Mouse (Mus musculus) stomach, embryonic 14.5 days (tissue): ENCODE data around the gene Stxbp4. TPM values are rescaled to one million over a fixed set of nuclear protein-coding genes. Genes with fewer than 3 reads are reported as not detected.

Experiments used
- ATAC-seq: fragments of 200-750 bp; cut with Nextera tagmentation; 2 replicates; pipeline ENCODE4 v1.8.0; 2017; ENCODE audit warnings: low read depth, moderate TSS enrichment; ENCODE audit not compliant: insufficient number of reproducible peaks, insufficient read depth, low FRiP score
- H3K27ac ChIP-seq: fragments of 300-500 bp; sonication (generic); 2 replicates; pipeline ENCODE4 v1.5.1; 2014; ENCODE audit warnings: mild to moderate bottlenecking, low read length, moderate library complexity, mixed read lengths
- H3K27me3 ChIP-seq: fragments of 300-500 bp; sonication (generic); 2 replicates; pipeline ENCODE4 v1.6.1; 2014; ENCODE audit warnings: low read length, control low read depth, mixed read lengths; ENCODE audit not compliant: control insufficient read depth, insufficient read depth
- H3K36me3 ChIP-seq: fragments of 300-500 bp; sonication (generic); 2 replicates; pipeline ENCODE4 v1.6.1; 2014; ENCODE audit warnings: mild to moderate bottlenecking, control low read depth, low read length, moderate library complexity, mixed read lengths; ENCODE audit not compliant: control insufficient read depth, insufficient read depth
- H3K4me1 ChIP-seq: fragments of 300-500 bp; sonication (generic); 2 replicates; pipeline ENCODE4 v1.6.1; 2014; ENCODE audit warnings: low read length, control low read depth, mixed read lengths; ENCODE audit not compliant: control insufficient read depth, insufficient read depth
- H3K4me2 ChIP-seq: fragments of 300-500 bp; sonication (generic); replicated peaks from 2 replicates; pipeline ENCODE4 v1.6.1; 2014; ENCODE audit warnings: low read depth, low read length, control low read depth
- H3K4me3 ChIP-seq: fragments of 300-500 bp; sonication (generic); 2 replicates; pipeline ENCODE4 v1.5.1; 2014; ENCODE audit warnings: low read depth, low read length, control low read depth
- H3K9ac ChIP-seq: fragments of 300-500 bp; sonication (generic); replicated peaks from 2 replicates; pipeline ENCODE4 v1.6.1; 2014; ENCODE audit warnings: low read depth, mild to moderate bottlenecking, control low read depth, low read length, moderate library complexity, mixed read lengths
- H3K9me3 ChIP-seq: fragments of 300-500 bp; sonication (generic); 2 replicates; pipeline ENCODE4 v1.6.1; 2016; ENCODE audit warnings: low read depth, low read length, control low read depth; ENCODE audit not compliant: control insufficient read depth
- WGBS: fragments of 180-500 bp; shearing (Covaris S2); extraction: QIAGEN DNeasy Blood & Tissue Kit; methylation state at CpG from one replicate; pipeline ENCODE4 v1.1.7; 2014; 5-methylcytosine and 5-hydroxymethylcytosine counted together
- polyA plus RNA-seq: library from polyadenylated mRNA; unstranded; fragments of >200 nt; fragmentation: Nextera tagmentation; extraction: Ambion mirVana; gene quantifications from 2 replicates; pipeline ENCODE4 v1.2.1, GENCODE M21; 2014

Gene Stxbp4
- polyA plus RNA-seq, 1 experiment from 2014 or later, result 27.2 TPM

DNA sequence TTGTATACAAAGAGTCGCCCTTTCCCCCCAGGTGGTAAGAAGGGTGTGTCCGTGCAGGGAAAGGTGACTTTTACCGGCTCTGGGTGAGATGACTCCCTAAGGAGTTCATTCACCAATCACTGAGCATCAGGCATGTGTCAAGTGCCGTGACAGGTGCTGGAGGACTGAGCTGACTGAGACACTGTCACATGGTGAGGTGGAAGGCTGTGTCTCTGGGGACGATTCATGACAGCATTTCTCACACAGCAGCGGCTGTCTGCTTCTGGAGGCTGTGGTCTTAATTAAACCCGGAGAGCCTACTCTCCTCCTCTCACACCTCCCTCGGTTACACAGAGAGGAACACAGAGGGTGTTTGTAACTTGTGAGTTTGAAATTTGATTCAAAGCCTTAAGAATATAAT, 116.8 kb downstream of the Stxbp4 start:
- ATAC-seq, result no peak
- no peaks in the 10 kb centered on the region for H3K4me1 ChIP-seq
- H3K27ac ChIP-seq, result no peak overlapping the region
- WGBS, result 53% methylated on average over 8 of the region's 8 CpGs
- H3K36me3 ChIP-seq, result peaks cover 6% of the 10 kb centered on the region; the same call in 1 of the 2 replicates
- H3K27me3 ChIP-seq, result no peaks in the 10 kb centered on the region
- H3K9ac ChIP-seq, result no peak overlapping the region
- no peak overlapping the region for H3K4me3 ChIP-seq
- H3K9me3 ChIP-seq, result no peaks in the 10 kb centered on the region
- no peak overlapping the region for H3K4me2 ChIP-seq

DNA sequence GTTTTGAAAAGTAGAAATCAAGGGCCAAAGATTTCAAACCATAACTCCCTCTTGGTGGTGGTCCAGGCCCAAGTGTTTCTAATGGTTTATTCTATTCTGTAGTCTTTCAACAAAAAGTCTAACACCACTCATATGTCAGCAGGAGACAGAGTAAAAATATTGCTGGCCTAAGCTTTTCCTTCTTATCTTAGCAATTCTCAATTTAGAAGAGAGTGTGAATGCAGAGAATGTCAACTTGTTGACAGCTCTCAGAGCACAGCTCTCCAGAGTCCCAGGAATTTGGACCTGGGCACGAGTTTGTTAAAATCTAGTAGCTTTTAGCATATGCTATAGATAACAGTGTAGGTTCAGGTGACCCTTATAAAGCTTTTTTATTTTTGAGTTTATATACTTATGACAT, 120.1 kb downstream of the Stxbp4 start:
- H3K36me3 ChIP-seq, result peaks cover 3% of the 10 kb centered on the region; the same call in 1 of the 2 replicates
- no peak overlapping the region for H3K27ac ChIP-seq
- H3K9ac ChIP-seq, result no peak overlapping the region
- no peak overlapping the region for H3K4me2 ChIP-seq
- H3K27me3 ChIP-seq, result no peaks in the 10 kb centered on the region
- H3K4me1 ChIP-seq, result no peaks in the 10 kb centered on the region
- H3K4me3 ChIP-seq, result no peak overlapping the region
- ATAC-seq, result no peak
- H3K9me3 ChIP-seq, result no peaks in the 10 kb centered on the region
- WGBS, result 65% methylated on average over 1 of the region's 1 CpGs

DNA sequence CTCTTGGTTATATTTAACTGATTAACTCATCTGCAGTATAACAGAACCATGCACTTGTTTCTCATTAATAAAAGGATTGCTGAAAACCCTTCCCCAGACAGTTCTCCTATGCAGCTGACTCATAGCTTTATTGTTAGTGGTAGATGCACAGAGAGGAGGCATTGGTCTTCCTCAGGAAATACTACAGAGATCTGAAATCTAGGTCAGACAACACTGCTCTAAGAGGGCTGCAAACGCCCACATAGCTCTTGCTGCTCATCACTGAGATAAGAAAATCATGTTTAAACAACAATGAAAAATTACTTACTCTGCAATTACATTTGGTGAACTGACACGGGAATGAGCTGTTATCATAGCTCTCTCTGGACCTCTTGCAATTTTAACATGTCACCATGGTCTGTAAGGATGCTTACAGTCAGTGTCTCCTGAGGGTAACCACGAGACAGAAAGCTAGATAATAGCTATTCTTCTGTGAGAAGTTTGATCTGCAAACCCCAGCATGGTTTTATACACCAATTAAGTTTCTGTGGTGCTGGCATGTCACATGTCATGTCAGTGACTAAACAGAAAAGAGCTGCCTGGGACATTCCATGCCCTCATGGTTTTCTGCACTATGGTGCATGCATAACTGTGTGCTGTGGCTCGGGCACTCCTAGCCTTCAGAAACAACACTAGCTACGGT, 125.2 kb downstream of the Stxbp4 start:
- Histone ChIP-seq H3K27me3 (no peaks in the 10 kb centered on the region), H3K4me3 (no peak overlapping the region)
- no peak for ATAC-seq

DNA sequence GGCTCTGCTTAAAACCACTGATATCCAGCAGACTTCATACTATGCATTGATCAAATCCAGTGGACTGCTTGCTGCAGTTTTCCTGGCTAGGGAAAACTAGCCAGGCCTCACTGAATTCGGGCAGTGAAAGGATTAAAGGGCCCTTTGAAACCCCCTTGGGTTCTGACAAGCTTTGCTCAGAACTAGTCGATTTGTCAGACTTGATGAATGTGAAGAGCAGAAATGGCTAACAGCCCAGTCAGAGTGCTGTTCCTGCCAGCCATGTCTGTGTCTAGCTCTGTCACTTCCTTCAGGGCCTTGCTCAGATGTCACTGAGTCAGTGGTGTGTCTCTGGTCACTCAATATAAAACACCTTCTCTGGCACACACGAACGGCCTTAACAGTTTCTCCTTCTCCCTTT, 136.0 kb downstream of the Stxbp4 start:
- no peaks in the 10 kb centered on the region for H3K4me1 ChIP-seq
- H3K9ac ChIP-seq, result no peak overlapping the region
- no peaks in the 10 kb centered on the region for H3K9me3 ChIP-seq
- no peaks in the 10 kb centered on the region for H3K36me3 ChIP-seq
- ATAC-seq, result no peak
- no peak overlapping the region for H3K4me2 ChIP-seq
- H3K27ac ChIP-seq, result no peak overlapping the region
- no peaks in the 10 kb centered on the region for H3K27me3 ChIP-seq
- WGBS, result 65% methylated on average over 4 of the region's 4 CpGs
- no peak overlapping the region for H3K4me3 ChIP-seq

More for the DNA sequence above, 125.2 kb downstream of the Stxbp4 start:
- Histone ChIP-seq H3K27ac (no peak overlapping the region), H3K4me2 (no peak overlapping the region), H3K9me3 (no peaks in the 10 kb centered on the region), H3K9ac (no peak overlapping the region), H3K36me3 (no peaks in the 10 kb centered on the region), H3K4me1 (no peaks in the 10 kb centered on the region)
- 53% methylated on average over 5 of the region's 5 CpGs for WGBS

DNA sequence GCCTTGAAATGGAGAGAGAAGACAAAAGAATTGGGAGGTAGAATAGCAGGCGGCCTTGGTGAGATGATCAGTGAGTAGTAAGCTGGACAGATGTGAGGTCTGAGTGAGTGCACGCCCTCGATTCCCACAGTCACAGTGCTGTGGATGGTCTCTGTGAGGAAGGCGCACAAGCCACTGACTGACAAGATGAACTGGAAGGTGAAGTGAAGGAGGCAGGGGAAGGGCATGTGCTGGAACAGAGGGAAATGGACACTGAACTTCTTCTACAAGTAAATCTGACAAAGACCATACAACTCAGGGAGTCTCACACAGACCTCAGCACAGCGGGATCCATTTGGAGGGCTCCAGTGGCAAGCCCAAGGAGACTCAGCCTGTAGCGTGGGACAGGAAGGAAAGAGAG, 138.0 kb downstream of the Stxbp4 start:
- H3K4me3 ChIP-seq, result no peak overlapping the region
- no peak for ATAC-seq
- H3K36me3 ChIP-seq, result no peaks in the 10 kb centered on the region
- H3K4me2 ChIP-seq, result no peak overlapping the region
- no peaks in the 10 kb centered on the region for H3K27me3 ChIP-seq
- no peak overlapping the region for H3K9ac ChIP-seq
- H3K9me3 ChIP-seq, result no peaks in the 10 kb centered on the region
- 96% methylated on average over 6 of the region's 6 CpGs for WGBS
- H3K27ac ChIP-seq, result no peak overlapping the region
- no peaks in the 10 kb centered on the region for H3K4me1 ChIP-seq

DNA sequence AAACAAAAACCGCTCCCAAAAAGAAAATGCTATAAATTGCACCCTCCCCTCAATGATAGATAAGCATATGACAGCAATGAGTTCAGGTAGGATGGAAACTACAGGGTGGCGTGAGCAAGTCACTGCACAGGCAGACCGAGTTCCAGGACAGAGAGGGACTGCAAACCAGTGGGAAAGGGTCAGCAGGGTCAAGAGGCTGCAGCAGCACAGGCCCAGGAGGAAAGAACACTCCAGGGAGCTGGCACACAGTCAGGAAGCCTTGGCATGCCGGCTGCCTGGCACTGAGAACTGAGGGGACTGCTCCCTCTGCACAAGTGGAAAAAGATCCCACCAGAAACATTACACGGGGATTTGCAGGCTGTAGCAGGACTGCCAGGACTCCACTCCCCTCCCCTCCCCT, 139.4 kb downstream of the Stxbp4 start:
- no peaks in the 10 kb centered on the region for H3K27me3 ChIP-seq
- H3K9ac ChIP-seq, result no peak overlapping the region
- H3K4me2 ChIP-seq, result no peak overlapping the region
- no peaks in the 10 kb centered on the region for H3K9me3 ChIP-seq
- H3K27ac ChIP-seq, result no peak overlapping the region
- no peaks in the 10 kb centered on the region for H3K36me3 ChIP-seq
- H3K4me3 ChIP-seq, result no peak overlapping the region
- no peak for ATAC-seq
- WGBS, result 67% methylated on average over 5 of the region's 5 CpGs
- no peaks in the 10 kb centered on the region for H3K4me1 ChIP-seq

DNA sequence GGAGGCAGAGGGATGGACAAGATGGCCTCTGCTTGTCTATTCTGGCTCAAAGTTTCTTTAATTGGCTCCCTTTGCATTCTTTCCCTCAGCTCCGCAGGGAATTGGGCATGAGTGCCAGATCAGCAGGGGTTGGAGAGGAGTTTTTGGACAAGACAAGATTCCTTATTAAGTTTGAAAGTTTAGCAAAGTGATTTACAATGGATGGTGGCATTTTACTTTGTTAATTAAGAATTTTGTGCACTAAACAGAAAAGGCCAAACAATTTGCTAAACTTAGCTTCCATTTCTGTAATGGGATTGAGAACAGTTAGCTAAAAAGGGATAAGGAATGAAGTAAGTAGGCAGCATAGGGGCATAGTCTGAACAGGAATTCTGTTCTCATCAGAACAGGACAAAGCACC, 142.9 kb downstream of the Stxbp4 start:
- H3K27ac ChIP-seq, result no peak overlapping the region

DNA sequence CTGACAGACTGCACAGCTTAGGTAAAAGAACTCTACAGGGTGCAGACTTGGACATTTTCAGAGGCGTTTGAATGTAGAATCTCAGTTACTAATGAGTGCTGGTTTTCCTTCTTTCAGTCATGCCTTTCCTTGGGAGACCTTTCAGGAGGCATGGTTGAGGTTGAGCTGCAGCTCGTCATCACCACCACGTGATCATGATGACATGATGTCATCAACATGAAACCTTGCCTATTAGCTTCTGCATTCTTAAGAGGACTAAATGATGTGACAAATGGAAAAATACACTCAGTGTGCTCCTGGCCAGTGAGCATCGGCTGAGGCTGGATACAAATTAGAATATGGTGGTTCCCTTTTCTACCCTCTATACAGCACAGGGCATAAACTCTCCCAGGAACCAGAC, 145.4 kb downstream of the Stxbp4 start:
- Histone ChIP-seq H3K27me3 (no peaks in the 10 kb centered on the region), H3K9me3 (no peaks in the 10 kb centered on the region), H3K4me3 (no peak overlapping the region), H3K4me2 (no peak overlapping the region), H3K9ac (no peak overlapping the region), H3K4me1 (no peaks in the 10 kb centered on the region), H3K36me3 (0 out of 2 replicates have a peak, but pooled peaks cover 4% of the 10 kb centered on the region), H3K27ac (no peak overlapping the region)
- ATAC-seq, result no peak
- 92% methylated on average over 4 of the region's 4 CpGs for WGBS

More for the DNA sequence above, 142.9 kb downstream of the Stxbp4 start:
- 83% methylated on average over 1 of the region's 1 CpGs for WGBS
- no peaks in the 10 kb centered on the region for H3K9me3 ChIP-seq
- H3K4me3 ChIP-seq, result no peak overlapping the region
- H3K9ac ChIP-seq, result no peak overlapping the region
- no peaks in the 10 kb centered on the region for H3K4me1 ChIP-seq
- no peak overlapping the region for H3K4me2 ChIP-seq
- no peak for ATAC-seq
- no peaks in the 10 kb centered on the region for H3K36me3 ChIP-seq
- H3K27me3 ChIP-seq, result no peaks in the 10 kb centered on the region

DNA sequence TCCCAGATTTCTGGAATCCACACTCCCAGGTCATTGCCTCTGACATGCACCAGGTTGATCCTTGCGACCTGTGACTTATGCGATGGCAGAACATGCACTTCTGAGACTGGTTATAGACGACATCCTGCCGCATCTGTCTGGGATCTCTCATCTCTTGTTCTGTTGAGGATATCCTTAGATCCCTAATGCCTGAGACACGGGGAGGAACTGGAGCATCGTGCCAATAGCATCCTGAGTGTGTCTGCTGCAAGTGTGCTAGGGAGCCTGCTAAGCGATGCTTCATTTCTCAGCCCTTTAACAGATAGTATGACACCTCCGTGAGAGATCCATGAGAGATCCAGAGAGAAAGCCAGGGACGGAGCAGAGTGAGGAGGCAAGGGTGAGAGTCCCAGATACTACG, 148.7 kb downstream of the Stxbp4 start:
- Histone ChIP-seq H3K27me3 (no peaks in the 10 kb centered on the region), H3K36me3 (0 out of 2 replicates have a peak, but pooled peaks cover 4% of the 10 kb centered on the region), H3K4me2 (no peak overlapping the region), H3K9ac (no peak overlapping the region), H3K4me3 (no peak overlapping the region), H3K27ac (no peak overlapping the region), H3K4me1 (no peaks in the 10 kb centered on the region), H3K9me3 (no peaks in the 10 kb centered on the region)
- no peak for ATAC-seq
- WGBS, result 90% methylated on average over 10 of the region's 10 CpGs
